Mouse (Mus musculus) frontal cortex, postnatal 25 days (tissue): Measurements from ENCODE around the gene Slc43a3.

Experiments
- DNase-seq, 2 experiments: peaks; one replicate each; pipeline ENCODE4 v3.0.0; 2022; ENCODE audit warnings: low spot score in 2 of 2

Slc43a3 gene

GRCm38 (mm10) chr2:84937491-84938150 is 1.2 kb downstream of the Slc43a3 start:
- no peak for DNase-seq

GRCm38 (mm10) chr2:84938249-84938946 is 2.0 kb downstream of the Slc43a3 start:
- DNase-seq, result no peak

GRCm38 (mm10) chr2:84939306-84939705 is 2.9 kb downstream of the Slc43a3 start:
- DNase-seq, result no peak

GRCm38 (mm10) chr2:84939711-84940110 is 3.3 kb downstream of the Slc43a3 start:
- DNase-seq, result no peak

GRCm38 (mm10) chr2:84941332-84941731 is 5.0 kb downstream of the Slc43a3 start:
- DNase-seq, result no peak

- DNase-seq, result no peak
Measured at GRCm38 (mm10) chr2:84941795-84942194, 5.4 kb downstream of the Slc43a3 start.

GRCm38 (mm10) chr2:84947154-84947771 is 10.9 kb downstream of the Slc43a3 start:
- DNase-seq, result no peak

GRCm38 (mm10) chr2:84948252-84948651 is 11.9 kb downstream of the Slc43a3 start:
- no peak for DNase-seq

GRCm38 (mm10) chr2:84948721-84949120 is 12.3 kb downstream of the Slc43a3 start:
- DNase-seq, result no peak

GRCm38 (mm10) chr2:84951027-84951426 is 14.6 kb downstream of the Slc43a3 start:
- no peak for DNase-seq

- DNase-seq, result no peak
Measured at GRCm38 (mm10) chr2:84952251-84952650, 15.9 kb downstream of the Slc43a3 start.

GRCm38 (mm10) chr2:84952693-84953092 is 16.3 kb downstream of the Slc43a3 start:
- no peak for DNase-seq

- no peak for DNase-seq
Measured at GRCm38 (mm10) chr2:84955435-84955834, 19.1 kb downstream of the Slc43a3 start.

GRCm38 (mm10) chr2:84956274-84956673 is 19.9 kb downstream of the Slc43a3 start:
- peak; percentile 17 to 33 for DNase-seq

- DNase-seq, result no peak
Measured at GRCm38 (mm10) chr2:84958588-84959264, 22.3 kb downstream of the Slc43a3 start.

GRCm38 (mm10) chr2:84961300-84961699 is 24.9 kb downstream of the Slc43a3 start:
- DNase-seq, result no peak

GRCm38 (mm10) chr2:84961901-84962300 is 25.5 kb downstream of the Slc43a3 start:
- no peak for DNase-seq

GRCm38 (mm10) chr2:84962906-84963507 is 26.6 kb downstream of the Slc43a3 start:
- no peak for DNase-seq

- DNase-seq, result no peak
Measured at GRCm38 (mm10) chr2:84964111-84964801, 27.9 kb downstream of the Slc43a3 start.

- DNase-seq, result no peak
Measured at GRCm38 (mm10) chr2:84967318-84967991, 31.1 kb downstream of the Slc43a3 start.

GRCm38 (mm10) chr2:84975580-84975979 is 39.2 kb downstream of the Slc43a3 start:
- DNase-seq, result no peak
